Mouse (Mus musculus): ENCODE results near the gene Igfals. TPM values are rescaled to one million over a fixed set of nuclear protein-coding genes. Genes with fewer than 3 reads are reported as not detected.
A peak's percentile ranks its signal among the peaks of the same experiment; 100 is the strongest.

Igfals gene
- polyA plus RNA-seq, 1 experiment from 2014 or later: 0.93 TPM

DNA sequence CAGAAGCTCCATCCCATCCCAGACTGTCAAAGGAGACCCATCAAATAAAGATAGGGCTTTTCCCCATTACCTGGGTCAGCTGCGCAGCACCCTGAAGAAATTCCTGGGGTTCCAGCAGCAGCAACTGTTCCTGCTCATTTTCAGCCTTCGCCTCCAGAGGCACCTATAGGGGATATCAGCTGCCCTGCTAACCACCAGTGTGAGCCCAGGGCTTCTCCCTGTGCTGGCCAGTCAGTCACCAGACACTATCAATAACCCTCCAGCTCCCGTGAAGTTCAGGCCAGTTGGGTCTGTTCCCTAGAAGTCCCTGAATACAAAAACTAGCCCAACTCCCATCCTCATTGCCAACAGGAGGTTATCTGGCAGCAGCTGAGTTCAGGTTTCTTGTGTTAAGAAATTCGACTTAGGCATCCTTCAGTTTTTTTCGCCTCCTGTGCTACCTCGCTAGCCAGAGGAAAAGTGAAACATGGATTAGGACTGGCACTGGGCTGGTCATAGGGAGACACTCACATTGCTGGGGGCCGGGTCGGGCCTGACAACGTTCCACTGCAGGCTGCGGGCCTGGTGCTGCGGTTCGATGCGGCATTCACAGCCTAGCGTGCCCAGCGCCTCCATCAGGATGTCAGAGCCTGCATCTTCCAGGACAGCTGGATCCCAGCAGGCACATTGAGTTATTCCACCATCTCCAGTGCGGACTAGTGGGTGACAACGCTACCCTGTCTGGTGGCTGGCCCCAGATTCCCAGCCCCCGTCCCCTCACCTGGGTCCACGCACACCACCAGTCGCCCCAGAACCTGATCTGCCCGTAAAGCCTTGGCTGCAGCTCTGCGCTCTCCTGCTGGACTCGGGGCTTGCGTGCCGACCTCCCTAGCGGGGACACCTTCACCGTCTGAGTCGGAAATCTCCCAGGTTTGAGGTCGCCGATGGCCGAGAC lies 28.5 kb downstream of the Igfals start:
- DNase-seq (no peak), ATAC-seq (ENCODE audit: insufficient read depth) (peak; percentile 9)
- peaks cover 4% of the 10 kb centered on the region for H3K4me1 ChIP-seq (ENCODE audit: insufficient read depth)
- TF ChIP-seq CTCF (IDR thresholded peaks at IDR 0.05; ENCODE audit: low read depth): no peak
- peak overlapping the region; percentile 96 for H3K4me2 ChIP-seq
- peaks cover 69% of the 10 kb centered on the region for H3K36me3 ChIP-seq (ENCODE audit: insufficient read depth)
- peak overlapping the region; percentile 21 for H3K27ac ChIP-seq (ENCODE audit: low read depth)
- no peaks in the 10 kb centered on the region for H3K27me3 ChIP-seq (ENCODE audit: insufficient read depth, low read length)
- peak overlapping the region; percentile 90 for H3K4me3 ChIP-seq (ENCODE audit: low read depth, low read length)
- 9% methylated on average over 31 of the region's 31 CpGs for WGBS
- peak overlapping the region; percentile 82 for H3K9ac ChIP-seq
- no peaks in the 10 kb centered on the region for H3K9me3 ChIP-seq (ENCODE audit: low read depth, low read length)

DNA sequence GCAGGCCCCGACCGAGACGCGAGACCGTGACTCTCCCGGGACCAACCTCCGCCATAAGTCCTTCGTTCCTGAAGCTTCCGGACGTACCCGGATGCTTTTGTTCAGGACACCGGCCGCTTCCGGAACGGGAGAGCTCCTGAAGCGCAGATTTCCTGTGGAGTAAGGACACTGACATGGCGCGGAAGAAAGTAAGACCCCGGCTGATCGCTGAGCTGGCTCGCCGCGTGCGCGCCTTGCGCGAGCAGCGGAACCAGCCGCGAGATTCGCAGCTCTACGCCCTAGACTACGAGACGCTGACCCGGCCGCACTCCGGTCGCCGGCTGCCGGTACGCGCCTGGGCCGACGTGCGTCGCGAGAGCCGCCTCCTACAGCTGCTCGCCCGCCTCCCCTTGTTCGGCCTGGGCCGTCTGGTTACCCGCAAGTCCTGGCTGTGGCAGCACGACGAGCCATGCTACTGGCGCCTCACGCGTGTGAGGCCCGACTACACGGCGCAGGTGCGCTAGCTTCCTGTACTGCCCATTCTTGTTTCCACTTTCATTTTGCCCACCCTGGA lies 29.3 kb downstream of the Igfals start, which contains the start of the genes Eme2 and Mrps34:
TSS of gene Eme2 (minus strand) at position 93 of the 553 bp plus-strand sequence.
TSS of gene Mrps34 (plus strand) at position 122 of the 553 bp plus-strand sequence.
- Histone ChIP-seq H3K9me3 (ENCODE audit: low read depth, low read length) (no peaks in the 10 kb centered on the region), H3K4me1 (ENCODE audit: insufficient read depth) (peaks cover 4% of the 10 kb centered on the region), H3K9ac (peak within 1 kb of the TSS; percentile 82), H3K4me2 (peak within 1 kb of the TSS; percentile 96), H3K36me3 (ENCODE audit: insufficient read depth) (peaks cover 70% of the 10 kb centered on the region), H3K4me3 (ENCODE audit: low read depth, low read length) (peak within 1 kb of the TSS; percentile 90), H3K27me3 (ENCODE audit: insufficient read depth, low read length) (no peaks in the 10 kb centered on the region), H3K27ac (ENCODE audit: low read depth) (peak within 1 kb of the TSS; percentile 82)
- no peak for TF ChIP-seq CTCF (IDR thresholded peaks at IDR 0.05; ENCODE audit: low read depth)
- ATAC-seq (ENCODE audit: insufficient read depth): peak; percentile 54
- peak; percentile 93 for DNase-seq
- under 1% methylated on average over 62 of the region's 62 CpGs for WGBS

DNA sequence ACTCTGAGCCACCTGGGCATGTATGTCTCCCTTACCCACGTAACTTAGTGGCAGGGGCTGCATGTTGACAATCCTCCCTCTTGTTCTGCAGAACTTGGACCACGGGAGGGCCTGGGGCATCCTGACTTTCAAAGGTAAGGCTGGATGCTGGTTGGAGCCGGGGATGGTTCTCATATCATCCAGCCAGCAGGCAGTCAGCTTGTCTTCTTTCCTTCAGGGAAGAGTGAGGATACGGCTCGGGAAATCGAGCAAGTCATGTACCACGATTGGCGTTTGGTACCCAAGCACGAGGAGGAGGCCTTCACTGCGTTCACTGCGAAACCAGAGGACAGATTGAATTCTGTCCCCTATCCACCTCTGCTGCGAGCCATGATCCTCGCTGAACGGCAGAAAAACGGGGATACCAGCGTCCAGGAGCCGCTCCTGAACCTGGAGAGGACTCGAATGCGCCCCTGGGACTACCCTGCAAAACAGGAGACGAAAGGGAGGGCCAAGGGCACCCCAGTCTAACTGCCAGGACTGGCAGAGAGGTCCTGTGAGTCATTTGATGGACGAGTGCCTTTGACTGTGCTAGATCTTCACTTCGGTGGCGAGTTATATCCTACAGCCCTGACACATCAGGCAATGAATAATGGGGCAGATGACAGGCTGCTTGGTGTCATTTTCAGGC lies 29.9 kb downstream of the Igfals start:
- Histone ChIP-seq H3K36me3 (ENCODE audit: insufficient read depth) (peaks cover 70% of the 10 kb centered on the region), H3K9me3 (ENCODE audit: low read depth, low read length) (no peaks in the 10 kb centered on the region), H3K4me2 (peak overlapping the region; percentile 96), H3K27ac (ENCODE audit: low read depth) (peak overlapping the region; percentile 82), H3K4me1 (ENCODE audit: insufficient read depth) (peaks cover 4% of the 10 kb centered on the region), H3K27me3 (ENCODE audit: insufficient read depth, low read length) (no peaks in the 10 kb centered on the region), H3K9ac (peak overlapping the region; percentile 82), H3K4me3 (ENCODE audit: low read depth, low read length) (peak overlapping the region; percentile 90)
- TF ChIP-seq CTCF (IDR thresholded peaks at IDR 0.05; ENCODE audit: low read depth): no peak
- ATAC-seq (ENCODE audit: insufficient read depth) (no peak; the same call in 1 of the 2 replicates), DNase-seq (no peak)
- WGBS: 9% methylated on average over 23 of the region's 23 CpGs

DNA sequence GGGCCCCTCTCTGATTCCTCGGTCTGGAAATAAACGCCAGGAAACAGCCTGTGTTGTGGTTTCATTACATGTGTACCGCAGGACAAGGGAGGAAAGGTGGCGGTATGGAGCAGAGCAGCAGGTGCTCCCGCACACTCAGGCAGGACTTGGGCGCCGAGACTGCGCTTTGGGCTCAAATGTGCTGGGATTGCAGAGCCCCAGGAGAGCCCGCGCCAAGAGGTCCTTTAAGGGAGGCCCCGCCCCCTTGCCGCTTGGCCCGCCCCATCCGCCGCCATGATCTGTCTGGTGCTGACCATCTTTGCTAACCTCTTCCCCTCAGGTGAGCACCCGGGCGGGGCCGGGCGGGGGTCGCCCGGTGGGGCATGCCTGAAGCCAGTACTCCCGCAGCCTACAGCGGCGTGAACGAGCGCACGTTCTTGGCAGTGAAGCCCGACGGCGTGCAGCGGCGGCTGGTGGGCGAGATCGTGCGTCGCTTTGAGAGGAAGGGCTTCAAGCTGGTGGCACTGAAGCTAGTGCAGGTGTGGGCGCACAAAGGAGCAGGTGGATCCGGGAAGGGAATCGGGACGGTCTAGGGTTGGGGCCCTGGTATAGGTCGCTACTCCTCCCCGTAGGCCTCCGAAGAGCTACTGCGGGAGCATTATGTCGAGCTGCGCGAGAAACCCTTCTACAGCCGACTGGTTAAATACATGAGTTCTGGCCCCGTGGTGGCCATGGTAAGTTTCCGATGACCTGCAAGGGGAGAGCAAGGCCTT lies 30.6 kb downstream of the Igfals start, which contains the start of gene Nme3:
TSS of gene Nme3 (plus strand) at position 260 of the 752 bp plus-strand sequence.
- Histone ChIP-seq H3K27me3 (ENCODE audit: insufficient read depth, low read length) (no peaks in the 10 kb centered on the region), H3K9ac (peak within 1 kb of the TSS; percentile 82), H3K4me1 (ENCODE audit: insufficient read depth) (peaks cover 4% of the 10 kb centered on the region), H3K27ac (ENCODE audit: low read depth) (peak within 1 kb of the TSS; percentile 82), H3K36me3 (ENCODE audit: insufficient read depth) (peaks cover 70% of the 10 kb centered on the region), H3K4me2 (peak within 1 kb of the TSS; percentile 96), H3K9me3 (ENCODE audit: low read depth, low read length) (no peaks in the 10 kb centered on the region), H3K4me3 (ENCODE audit: low read depth, low read length) (peak within 1 kb of the TSS; percentile 90)
- DNase-seq (peak; percentile 83), ATAC-seq (ENCODE audit: insufficient read depth) (peak; percentile 82)
- WGBS: 1% methylated on average over 50 of the region's 50 CpGs
- TF ChIP-seq CTCF (IDR thresholded peaks at IDR 0.05; ENCODE audit: low read depth): peak; percentile 36

DNA sequence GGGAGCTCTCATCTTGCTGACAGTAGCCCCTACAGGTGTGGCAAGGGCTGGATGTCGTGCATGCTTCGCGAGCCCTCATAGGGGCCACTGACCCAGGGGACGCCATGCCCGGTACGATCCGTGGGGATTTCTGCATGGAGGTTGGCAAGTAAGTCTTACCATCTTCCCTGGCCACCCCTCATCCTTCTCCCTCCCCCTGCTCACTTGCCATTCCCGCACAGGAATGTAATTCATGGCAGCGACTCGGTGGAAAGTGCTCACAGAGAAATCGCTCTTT lies 31.1 kb downstream of the Igfals start:
- 26% methylated on average over 11 of the region's 11 CpGs for WGBS
- H3K36me3 ChIP-seq (ENCODE audit: insufficient read depth): peaks cover 70% of the 10 kb centered on the region

DNA sequence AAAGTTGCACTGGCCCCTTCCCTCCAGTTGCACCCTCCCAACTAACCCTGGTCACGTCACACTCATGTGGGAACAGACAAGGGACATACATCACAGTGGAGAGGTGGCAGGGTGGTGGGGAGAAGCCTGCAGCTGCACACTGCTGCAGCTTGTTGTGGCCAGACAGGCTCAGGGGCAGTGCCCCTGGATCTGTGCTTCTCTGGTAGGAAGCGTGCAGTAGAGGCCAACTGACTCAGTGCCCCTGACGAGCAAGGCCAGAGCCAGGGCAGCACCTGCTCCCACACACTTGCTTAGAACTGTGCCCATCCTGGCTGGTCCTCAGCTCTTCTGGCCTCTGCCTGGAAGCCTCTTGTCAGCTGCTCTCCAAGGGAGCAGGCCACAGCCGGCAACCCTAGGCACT lies 31.8 kb downstream of the Igfals start:
- H3K27ac ChIP-seq (ENCODE audit: low read depth): no peak overlapping the region
- H3K4me3 ChIP-seq (ENCODE audit: low read depth, low read length): peak overlapping the region; percentile 90
- no peaks in the 10 kb centered on the region for H3K9me3 ChIP-seq (ENCODE audit: low read depth, low read length)
- 58% methylated on average over 4 of the region's 4 CpGs for whole genome bisulfite sequencing
- ATAC-seq (ENCODE audit: insufficient read depth) (no peak), DNase-seq (no peak)
- H3K36me3 ChIP-seq (ENCODE audit: insufficient read depth): peaks cover 70% of the 10 kb centered on the region
- peaks cover 4% of the 10 kb centered on the region for H3K4me1 ChIP-seq (ENCODE audit: insufficient read depth)
- H3K4me2 ChIP-seq: peak overlapping the region; percentile 96
- no peak for TF ChIP-seq CTCF (IDR thresholded peaks at IDR 0.05; ENCODE audit: low read depth)
- no peaks in the 10 kb centered on the region for H3K27me3 ChIP-seq (ENCODE audit: insufficient read depth, low read length)
- peak overlapping the region; percentile 82; the same call in 1 of the 2 replicates for H3K9ac ChIP-seq

More for the DNA sequence above, 31.1 kb downstream of the Igfals start:
- Histone ChIP-seq H3K9me3 (ENCODE audit: low read depth, low read length) (no peaks in the 10 kb centered on the region), H3K9ac (peak overlapping the region; percentile 82), H3K4me3 (ENCODE audit: low read depth, low read length) (peak overlapping the region; percentile 90), H3K4me1 (ENCODE audit: insufficient read depth) (peaks cover 4% of the 10 kb centered on the region), H3K27ac (ENCODE audit: low read depth) (peak overlapping the region; percentile 58; the same call in 1 of the 2 replicates), H3K4me2 (peak overlapping the region; percentile 96), H3K27me3 (ENCODE audit: insufficient read depth, low read length) (no peaks in the 10 kb centered on the region)
- no peak for DNase-seq
- no peak for ATAC-seq (ENCODE audit: insufficient read depth)
- no peak for TF ChIP-seq CTCF (IDR thresholded peaks at IDR 0.05; ENCODE audit: low read depth)

Measured in lung, embryonic 14.5 days (tissue).